Mouse (Mus musculus) limb, embryonic 15.5 days (tissue): Measurements from ENCODE around the gene Denr. TPM values are rescaled to one million over a fixed set of nuclear protein-coding genes. Genes with fewer than 3 reads are reported as not detected.

Experiments
- ATAC-seq: fragments of 200-750 bp; cut with Nextera tagmentation; 2 replicates; pipeline ENCODE4 v1.8.0; 2017; ENCODE audit warnings: low read depth, moderate TSS enrichment; ENCODE audit not compliant: insufficient number of reproducible peaks, low FRiP score, low TSS enrichment
- H3K27ac ChIP-seq: fragments of 300-500 bp; sonication (generic); 2 replicates; pipeline ENCODE4 v1.5.1; 2015; ENCODE audit warnings: moderate library complexity, mild to moderate bottlenecking, inconsistent platforms
- H3K27me3 ChIP-seq: fragments of 300-500 bp; sonication (generic); 2 replicates; pipeline ENCODE4 v1.6.1; 2015; ENCODE audit warnings: inconsistent platforms
- H3K36me3 ChIP-seq: fragments of 300-500 bp; sonication (generic); 2 replicates; pipeline ENCODE4 v1.6.1; 2015; ENCODE audit warnings: inconsistent platforms
- H3K4me1 ChIP-seq: fragments of 300-500 bp; sonication (generic); 2 replicates; pipeline ENCODE4 v1.6.1; 2015; ENCODE audit warnings: inconsistent platforms
- H3K4me2 ChIP-seq: fragments of 300-500 bp; sonication (generic); 2 replicates; pipeline ENCODE4 v1.6.1; 2015; ENCODE audit warnings: mild to moderate bottlenecking, inconsistent platforms
- H3K4me3 ChIP-seq: fragments of 300-500 bp; sonication (generic); 2 replicates; pipeline ENCODE4 v1.5.1; 2015; ENCODE audit warnings: mild to moderate bottlenecking, inconsistent platforms
- H3K9ac ChIP-seq: fragments of 300-500 bp; sonication (generic); 2 replicates; pipeline ENCODE4 v1.6.1; 2015; ENCODE audit warnings: inconsistent platforms
- H3K9me3 ChIP-seq: fragments of 300-500 bp; sonication (generic); 2 replicates; pipeline ENCODE4 v1.6.1; 2016; ENCODE audit warnings: inconsistent platforms
- WGBS: fragments of 180-500 bp; shearing (Covaris S2); methylation state at CpG from one replicate; pipeline ENCODE4 v1.1.7; 2015; 5-methylcytosine and 5-hydroxymethylcytosine counted together
- polyA plus RNA-seq: library from polyadenylated mRNA; unstranded; fragments of >200 nt; fragmentation: Nextera tagmentation; extraction: Ambion mirVana; gene quantifications from 2 replicates; pipeline ENCODE4 v1.2.1, GENCODE M21; 2015

Gene Denr
- polyA plus RNA-seq, 1 experiment from 2014 or later: 140 TPM

DNA sequence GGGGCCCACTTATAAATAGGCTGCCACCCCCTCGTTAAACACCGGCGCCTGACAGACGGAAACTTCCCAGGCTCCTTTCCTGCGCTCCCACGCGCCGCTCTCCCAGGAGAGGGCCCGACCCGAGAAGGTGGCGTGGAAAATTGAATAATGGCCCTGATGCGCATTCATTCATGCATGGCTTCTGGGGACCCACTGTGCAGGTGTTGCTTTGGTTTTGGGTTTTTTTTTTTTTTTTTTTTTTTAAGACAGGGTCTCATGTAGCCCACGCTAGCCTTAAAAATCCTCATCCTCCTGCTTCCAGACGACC lies 67.2 kb downstream of the Denr start:
- Histone ChIP-seq H3K4me1 (peaks cover 35% of the 10 kb centered on the region), H3K4me2 (peak overlapping the region; percentile 96), H3K36me3 (no peaks in the 10 kb centered on the region), H3K9ac (peak overlapping the region; percentile 65), H3K4me3 (peak overlapping the region; percentile 69), H3K27me3 (peaks cover 11% of the 10 kb centered on the region; the same call in 1 of the 2 replicates), H3K27ac (peak overlapping the region; percentile 75), H3K9me3 (no peaks in the 10 kb centered on the region)
- 0% methylated on average over 14 of the region's 14 CpGs for WGBS
- ATAC-seq: no peak

DNA sequence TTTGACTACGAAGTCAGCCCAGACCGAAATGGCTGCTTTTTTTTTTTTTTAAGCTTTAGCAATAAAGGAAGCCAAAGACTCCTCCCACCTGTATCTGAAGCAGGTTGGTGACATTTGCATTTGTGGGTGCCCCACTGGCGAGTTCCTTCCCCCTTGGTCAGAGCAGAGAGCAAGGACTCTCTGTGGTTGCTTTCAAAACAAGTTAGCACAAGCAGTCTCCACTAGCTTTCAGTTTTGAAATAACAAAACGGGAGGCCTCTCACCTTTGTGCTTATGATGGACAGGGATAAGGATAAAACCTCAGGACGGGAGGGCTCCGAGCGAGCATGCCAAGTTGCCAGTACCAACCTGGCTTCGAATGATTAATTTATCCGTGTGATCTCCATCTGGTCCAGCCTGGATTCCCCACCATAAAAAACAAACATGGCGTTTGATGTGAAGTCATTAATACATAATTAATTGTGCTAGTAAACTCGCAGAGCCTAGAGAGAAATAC lies 67.7 kb downstream of the Denr start:
- peak overlapping the region; percentile 96 for H3K4me2 ChIP-seq
- H3K9me3 ChIP-seq: no peaks in the 10 kb centered on the region
- WGBS: 20% methylated on average over 11 of the region's 11 CpGs

DNA sequence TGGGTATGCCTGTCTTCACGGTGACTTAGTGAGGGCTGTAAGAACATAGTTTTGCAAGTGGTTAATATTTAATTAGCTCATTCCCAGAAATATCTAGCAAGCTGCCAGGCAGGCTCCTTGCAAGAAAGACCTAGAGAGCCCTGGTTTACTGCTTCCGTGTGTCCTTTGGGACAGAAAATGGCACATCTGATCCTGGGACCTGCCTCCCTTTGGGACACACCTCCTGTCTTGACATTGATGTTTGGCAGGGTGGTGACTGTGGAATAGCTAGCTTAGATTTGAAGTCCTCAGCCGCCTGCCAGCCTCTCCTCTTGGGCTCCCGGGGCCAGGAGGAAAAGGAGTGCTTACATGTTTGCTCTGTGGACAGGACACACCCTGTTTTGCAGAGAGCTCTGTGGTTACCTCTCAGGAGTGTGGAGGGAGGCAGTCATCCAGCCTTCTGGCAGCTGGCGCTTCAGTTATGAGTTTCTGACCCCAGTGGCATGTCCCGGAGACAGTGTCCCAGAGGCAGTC lies 68.7 kb downstream of the Denr start:
- Histone ChIP-seq H3K9me3 (no peaks in the 10 kb centered on the region), H3K27ac (0 out of 2 replicates have a peak overlapping the region, but pooled peaks have one; percentile 3), H3K4me1 (peaks cover 50% of the 10 kb centered on the region), H3K36me3 (no peaks in the 10 kb centered on the region), H3K4me2 (no peak overlapping the region), H3K4me3 (no peak overlapping the region; the same call in 1 of the 2 replicates), H3K27me3 (peaks cover 11% of the 10 kb centered on the region; the same call in 1 of the 2 replicates), H3K9ac (no peak overlapping the region)
- ATAC-seq: no peak
- WGBS: 48% methylated on average over 6 of the region's 6 CpGs

More for the DNA sequence above, 67.7 kb downstream of the Denr start:
- ATAC-seq: no peak
- peaks cover 40% of the 10 kb centered on the region for H3K4me1 ChIP-seq
- H3K27me3 ChIP-seq: peaks cover 11% of the 10 kb centered on the region; the same call in 1 of the 2 replicates
- no peaks in the 10 kb centered on the region for H3K36me3 ChIP-seq
- H3K27ac ChIP-seq: no peak overlapping the region
- peak overlapping the region; percentile 69 for H3K4me3 ChIP-seq
- H3K9ac ChIP-seq: no peak overlapping the region

DNA sequence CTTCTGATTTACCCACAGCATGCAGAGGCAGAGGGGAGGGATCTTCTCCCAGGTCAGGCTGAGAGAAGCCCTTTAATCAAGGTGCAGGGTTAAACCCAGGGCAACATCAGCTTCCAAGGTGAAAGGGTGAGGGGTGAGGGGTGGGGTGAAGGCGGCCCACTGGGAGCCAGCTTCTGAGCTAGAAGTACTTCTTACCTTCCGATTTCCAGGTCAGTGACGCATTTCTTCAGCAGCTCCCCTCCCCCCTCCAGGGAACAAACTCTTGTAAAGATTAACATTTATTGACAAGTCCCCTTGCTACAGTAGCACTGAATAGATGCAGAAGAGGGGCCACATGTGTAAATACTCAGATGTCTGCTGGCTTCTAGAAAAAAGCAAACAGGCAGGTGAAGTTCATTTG lies 70.3 kb downstream of the Denr start:
- H3K27ac ChIP-seq: peak overlapping the region; percentile 47; the same call in 1 of the 2 replicates
- no peak for ATAC-seq
- no peak overlapping the region for H3K9ac ChIP-seq
- H3K4me2 ChIP-seq: no peak overlapping the region
- peaks cover 11% of the 10 kb centered on the region; the same call in 1 of the 2 replicates for H3K27me3 ChIP-seq
- H3K9me3 ChIP-seq: no peaks in the 10 kb centered on the region
- H3K4me1 ChIP-seq: peaks cover 53% of the 10 kb centered on the region
- H3K4me3 ChIP-seq: no peak overlapping the region
- WGBS: 39% methylated on average over 3 of the region's 3 CpGs
- no peaks in the 10 kb centered on the region for H3K36me3 ChIP-seq

DNA sequence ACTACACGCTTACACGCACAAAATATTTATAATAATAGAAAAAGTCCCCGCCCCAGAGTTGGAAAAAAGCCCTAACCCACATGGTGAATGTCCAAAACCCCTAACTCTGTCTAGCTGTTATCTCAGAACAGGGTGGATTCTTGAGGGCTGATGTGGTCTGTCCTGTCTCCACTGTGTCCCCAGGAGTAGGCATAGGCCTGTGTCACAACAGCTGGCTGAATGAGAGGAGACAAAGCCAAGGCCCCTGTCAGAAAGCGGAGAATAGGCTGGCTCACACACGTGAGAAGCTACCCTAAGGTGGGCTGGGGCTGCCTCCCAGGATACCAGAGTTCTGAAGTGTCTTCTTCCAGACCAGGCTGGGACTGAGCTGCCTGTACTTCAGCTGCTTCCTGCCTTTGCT lies 71.2 kb downstream of the Denr start:
- H3K4me1 ChIP-seq: peaks cover 52% of the 10 kb centered on the region
- H3K27ac ChIP-seq: peak overlapping the region; percentile 18; the same call in 1 of the 2 replicates
- H3K4me2 ChIP-seq: no peak overlapping the region
- H3K9me3 ChIP-seq: no peaks in the 10 kb centered on the region
- no peaks in the 10 kb centered on the region for H3K36me3 ChIP-seq
- ATAC-seq: no peak
- peaks cover 11% of the 10 kb centered on the region; the same call in 1 of the 2 replicates for H3K27me3 ChIP-seq
- H3K4me3 ChIP-seq: no peak overlapping the region
- 63% methylated on average over 5 of the region's 5 CpGs for WGBS
- H3K9ac ChIP-seq: no peak overlapping the region

Other genes starting within 250 kb of the Denr start
- gene Clip1, start 222.6 kb upstream of the Denr start, polyA plus RNA-seq: 45.4 and 46.6 TPM in 2 replicates
- 62.3 and 62.7 TPM in 2 replicates for gene Zcchc8, start 186.1 kb upstream of the Denr start, polyA plus RNA-seq
- 109 and 111 TPM in 2 replicates for gene Rsrc2, start 157.8 kb upstream of the Denr start, polyA plus RNA-seq
- 20.1 and 21.0 TPM in 2 replicates for gene Kntc1, start 157.5 kb upstream of the Denr start, polyA plus RNA-seq
- 9.0 and 9.4 TPM in 2 replicates for gene Hcar2, start 41.7 kb upstream of the Denr start, polyA plus RNA-seq
- 0.55 and 0.87 TPM in 2 replicates for gene Hcar1, start 27.2 kb upstream of the Denr start, polyA plus RNA-seq
- 2.8 and 3.4 TPM in 2 replicates for gene Gm43518, start 20.2 kb downstream of the Denr start, polyA plus RNA-seq
- 5.2 and 6.4 TPM in 2 replicates for gene Ccdc62, start 23.5 kb downstream of the Denr start, polyA plus RNA-seq
- gene Hip1r, start 66.5 kb downstream of the Denr start, polyA plus RNA-seq: 12.4 and 17.4 TPM in 2 replicates
- gene Vps37b, start 125.1 kb downstream of the Denr start, polyA plus RNA-seq: 34.7 and 37.8 TPM in 2 replicates
- gene Abcb9, start 188.6 kb downstream of the Denr start, polyA plus RNA-seq: 2.9 and 3.1 TPM in 2 replicates
- gene Ogfod2, start 205.1 kb downstream of the Denr start, polyA plus RNA-seq: 24.8 and 26.4 TPM in 2 replicates
- gene Arl6ip4, start 208.9 kb downstream of the Denr start, polyA plus RNA-seq: 93.1 and 97.2 TPM in 2 replicates